Mouse (Mus musculus) erythroblast, embryonic 14.5 days (primary cell): ENCODE measurements around the gene Zmym6.

ENCODE experiments used
- GATA1 ChIP-seq: IDR thresholded peaks from 2 replicates; pipeline ENCODE4 v1.6.1; 2012; ENCODE audit warnings: low read length, inconsistent platforms, mixed read lengths
- TAL1 ChIP-seq: IDR thresholded peaks from 3 replicates; pipeline ENCODE4 v1.6.1; 2012; ENCODE audit warnings: low read length, inconsistent platforms, mixed read lengths

DNA sequence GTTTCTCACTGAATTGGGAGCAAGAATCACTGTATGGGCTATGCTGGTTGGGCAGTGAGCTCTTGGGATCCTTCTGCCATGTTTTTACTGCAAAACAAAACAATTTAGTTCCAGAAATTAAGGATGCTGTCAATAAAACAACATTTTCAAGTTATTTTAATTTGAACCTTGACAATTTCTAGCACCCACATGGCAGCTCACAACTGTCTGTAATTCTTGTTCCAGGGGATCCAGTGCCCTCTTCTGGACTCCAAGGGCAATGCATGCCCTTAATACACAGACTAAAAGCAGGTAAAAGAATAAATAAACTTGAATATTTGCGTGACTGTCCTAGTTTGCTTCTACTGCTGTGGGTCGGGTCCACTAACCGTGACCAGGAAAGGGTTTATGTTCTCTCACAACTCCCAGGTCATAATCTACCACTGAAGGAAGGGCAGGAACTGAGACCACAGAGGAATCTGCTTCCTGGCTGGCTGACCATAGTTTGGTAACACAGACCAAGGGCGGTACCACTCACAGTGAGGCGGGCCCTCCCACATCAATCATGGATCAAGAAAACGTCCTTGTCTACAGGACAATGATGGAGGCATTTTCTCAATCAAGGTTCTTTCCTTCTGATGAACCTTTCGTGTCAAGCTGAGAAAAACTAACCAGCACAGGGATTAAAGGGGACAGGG is 22.5 kb upstream of the Zmym6 start:
- TF ChIP-seq GATA1, result no peak
- no peak for TF ChIP-seq TAL1
